Mouse (Mus musculus): Measurements from ENCODE around the gene Slc45a1. TPM values are rescaled to one million over a fixed set of nuclear protein-coding genes. Genes with fewer than 3 reads are reported as not detected.

The Slc45a1 gene
- 39.7 and 44.7 TPM in 2 replicates for polyA plus RNA-seq (2015; fragmentation: Nextera tagmentation; extraction: Ambion mirVana)

DNA sequence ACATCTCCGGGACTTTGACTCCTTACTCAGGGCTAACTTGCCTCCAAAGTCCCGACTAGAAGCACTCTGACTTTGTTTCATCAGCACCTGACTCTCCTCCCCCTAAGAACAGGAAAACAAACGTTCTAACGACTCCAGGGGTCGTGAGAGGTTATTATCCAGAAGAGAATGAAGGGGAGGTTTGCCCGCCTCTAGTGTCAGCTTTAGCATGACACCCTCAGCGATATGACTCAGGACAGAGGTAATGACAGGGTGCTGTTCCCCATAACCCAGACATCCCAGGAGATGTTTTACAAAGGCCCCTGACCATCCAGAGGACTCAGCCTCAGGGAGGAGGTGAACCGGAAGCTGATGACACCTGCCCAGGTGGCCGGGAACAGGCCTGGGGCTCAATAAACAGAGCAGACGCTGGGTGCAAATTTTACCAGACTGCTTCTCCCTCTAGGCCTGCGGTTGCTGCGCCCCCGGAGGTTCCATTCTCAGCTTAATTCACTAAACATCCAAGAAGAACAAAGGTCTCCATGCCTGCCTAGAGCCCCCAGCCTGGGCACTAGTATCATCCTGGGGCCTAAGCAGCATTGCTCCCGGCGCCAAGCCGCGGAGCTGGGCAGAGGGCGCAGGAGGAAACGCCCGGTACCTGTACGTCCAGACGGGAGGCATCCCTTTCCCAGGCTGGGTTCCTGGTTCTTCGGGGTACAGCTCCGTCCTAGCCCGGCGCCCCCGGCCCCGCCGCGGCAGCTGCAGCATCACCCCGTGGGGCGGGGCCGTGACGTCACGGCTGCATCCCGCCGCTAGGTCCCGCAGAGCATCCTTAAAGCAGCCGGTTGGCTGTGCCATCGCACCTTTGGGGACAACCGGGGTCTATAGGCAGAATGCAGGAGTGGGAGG lies at the start of gene Slc45a1:
Gene Slc45a1, minus strand, starts transcription at position 785 of the 888 bp plus-strand sequence.
- H3K4me2 ChIP-seq (ENCODE audit: low read length), result peak within 1 kb of the TSS; percentile 77
- peak; percentile 59 for ATAC-seq
- H3K36me3 ChIP-seq (ENCODE audit: control insufficient read depth, insufficient read depth, low read length), result no peaks in the 10 kb centered on the region
- H3K9ac ChIP-seq (ENCODE audit: low read depth, low read length), result peak within 1 kb of the TSS; percentile 84
- H3K27ac ChIP-seq (ENCODE audit: low read length), result peak within 1 kb of the TSS; percentile 62
- H3K4me3 ChIP-seq (ENCODE audit: low read depth, low read length), result peak within 1 kb of the TSS; percentile 66
- H3K4me1 ChIP-seq (ENCODE audit: control insufficient read depth, insufficient read depth, low read length), result peaks cover 11% of the 10 kb centered on the region
- WGBS, result 5% methylated on average over 41 of the region's 41 CpGs
- no peaks in the 10 kb centered on the region for H3K9me3 ChIP-seq (replicated peaks; ENCODE audit: control insufficient read depth, low read length, poor library complexity, severe bottlenecking)
- H3K27me3 ChIP-seq (ENCODE audit: control insufficient read depth, insufficient read depth, low read depth, low read length), result peaks cover 7% of the 10 kb centered on the region

DNA sequence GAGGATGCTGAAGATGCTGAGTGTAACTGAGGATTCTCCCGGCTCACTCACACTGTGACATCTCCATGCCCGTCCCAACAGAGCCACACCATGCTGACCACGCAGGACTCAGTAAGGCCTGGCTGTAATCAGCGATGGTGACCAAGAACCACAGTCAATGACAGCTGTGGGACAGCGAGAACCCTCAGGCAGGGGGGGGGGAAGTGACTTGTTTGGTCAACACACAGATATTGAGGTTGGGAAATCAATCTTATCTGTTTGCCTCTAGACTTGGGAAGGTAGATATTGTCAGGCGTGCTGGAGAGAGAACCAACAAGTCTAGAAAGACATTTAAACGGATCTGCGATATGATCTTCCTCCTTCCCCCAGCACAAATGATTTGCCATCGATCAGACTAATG lies 48.9 kb upstream of the Slc45a1 start:
- H3K4me1 ChIP-seq (ENCODE audit: control insufficient read depth, insufficient read depth, low read length), result no peaks in the 10 kb centered on the region
- H3K9ac ChIP-seq (ENCODE audit: low read depth, low read length), result no peak overlapping the region
- H3K9me3 ChIP-seq (replicated peaks; ENCODE audit: control insufficient read depth, low read length, poor library complexity, severe bottlenecking), result no peaks in the 10 kb centered on the region; the same call in 1 of the 2 replicates
- H3K4me3 ChIP-seq (ENCODE audit: low read depth, low read length), result no peak overlapping the region
- no peak overlapping the region for H3K27ac ChIP-seq (ENCODE audit: low read length)
- no peak for ATAC-seq
- WGBS, result 96% methylated on average over 9 of the region's 9 CpGs
- no peak overlapping the region for H3K4me2 ChIP-seq (ENCODE audit: low read length)
- no peaks in the 10 kb centered on the region for H3K36me3 ChIP-seq (ENCODE audit: control insufficient read depth, insufficient read depth, low read length)
- H3K27me3 ChIP-seq (ENCODE audit: control insufficient read depth, insufficient read depth, low read depth, low read length), result no peaks in the 10 kb centered on the region; the same call in 1 of the 2 replicates

DNA sequence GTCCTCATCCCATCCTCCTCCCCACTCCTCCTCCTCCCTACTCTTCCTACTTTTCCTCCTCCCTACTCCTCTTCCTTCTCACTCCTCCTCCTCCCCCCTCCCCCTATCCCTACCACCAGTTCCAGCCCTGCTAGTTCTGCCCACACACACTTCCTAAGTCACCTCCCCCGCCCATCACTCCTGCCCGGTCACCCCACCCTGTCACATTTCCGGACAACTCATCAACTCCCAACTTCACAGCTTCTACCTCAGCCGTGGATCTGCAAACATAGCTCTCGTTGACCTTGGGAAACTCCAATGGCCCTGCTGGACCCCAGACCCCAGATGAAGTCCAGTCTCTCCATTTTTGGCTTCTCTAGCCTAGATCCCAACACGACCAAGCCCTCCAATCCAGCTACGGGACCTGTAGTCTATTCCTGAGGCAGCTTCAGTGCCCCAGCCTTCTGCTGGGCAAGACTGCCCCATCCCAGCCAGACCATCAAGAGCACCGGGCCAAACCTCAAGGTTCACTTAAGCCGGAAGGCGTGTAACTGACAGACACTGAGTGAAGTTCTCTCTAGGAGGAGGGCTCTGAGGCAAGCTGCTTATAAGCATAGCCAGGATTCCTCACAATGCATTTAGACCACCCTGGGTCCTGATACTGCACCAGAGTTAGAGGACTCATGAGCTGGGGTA lies 42.6 kb upstream of the Slc45a1 start:
- Histone ChIP-seq H3K9ac (ENCODE audit: low read depth, low read length) (no peak overlapping the region), H3K27me3 (ENCODE audit: control insufficient read depth, insufficient read depth, low read depth, low read length) (no peaks in the 10 kb centered on the region), H3K4me1 (ENCODE audit: control insufficient read depth, insufficient read depth, low read length) (no peaks in the 10 kb centered on the region), H3K36me3 (ENCODE audit: control insufficient read depth, insufficient read depth, low read length) (no peaks in the 10 kb centered on the region), H3K27ac (ENCODE audit: low read length) (no peak overlapping the region), H3K4me3 (ENCODE audit: low read depth, low read length) (no peak overlapping the region), H3K9me3 (replicated peaks; ENCODE audit: control insufficient read depth, low read length, poor library complexity, severe bottlenecking) (no peaks in the 10 kb centered on the region), H3K4me2 (ENCODE audit: low read length) (no peak overlapping the region)
- no peak for ATAC-seq
- WGBS, result 82% methylated on average over 10 of the region's 10 CpGs

DNA sequence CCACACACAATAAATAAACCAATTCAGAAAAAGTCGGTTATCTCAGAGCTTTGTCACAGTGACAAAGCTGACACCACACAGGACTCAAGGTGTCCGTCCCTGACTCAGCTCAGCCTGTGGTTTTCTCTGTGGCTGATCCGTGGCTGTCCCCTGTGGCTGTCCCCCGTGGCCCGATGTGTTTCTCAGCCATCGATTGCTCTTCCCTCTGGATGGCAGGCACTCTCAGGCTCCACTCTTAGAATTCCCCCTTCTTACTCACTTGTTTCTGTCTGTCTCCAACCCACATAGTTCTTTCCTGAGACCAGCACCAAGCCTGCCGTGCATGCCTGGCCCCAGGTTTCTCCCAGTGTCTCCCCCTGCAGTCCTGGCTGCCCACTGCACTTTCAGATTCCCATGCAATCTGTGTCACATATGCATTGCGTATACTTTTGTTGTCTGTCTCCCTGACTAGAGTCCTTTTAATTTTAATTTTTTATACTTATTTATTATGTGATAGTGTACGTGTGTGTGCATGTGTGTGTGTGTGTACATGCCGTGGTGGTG lies 41.0 kb upstream of the Slc45a1 start:
- Histone ChIP-seq H3K4me3 (ENCODE audit: low read depth, low read length) (no peak overlapping the region), H3K4me1 (ENCODE audit: control insufficient read depth, insufficient read depth, low read length) (no peaks in the 10 kb centered on the region), H3K9me3 (replicated peaks; ENCODE audit: control insufficient read depth, low read length, poor library complexity, severe bottlenecking) (no peaks in the 10 kb centered on the region), H3K4me2 (ENCODE audit: low read length) (no peak overlapping the region), H3K27me3 (ENCODE audit: control insufficient read depth, insufficient read depth, low read depth, low read length) (no peaks in the 10 kb centered on the region), H3K9ac (ENCODE audit: low read depth, low read length) (no peak overlapping the region), H3K36me3 (ENCODE audit: control insufficient read depth, insufficient read depth, low read length) (no peaks in the 10 kb centered on the region), H3K27ac (ENCODE audit: low read length) (no peak overlapping the region)
- WGBS, result 74% methylated on average over 10 of the region's 10 CpGs
- ATAC-seq, result no peak

DNA sequence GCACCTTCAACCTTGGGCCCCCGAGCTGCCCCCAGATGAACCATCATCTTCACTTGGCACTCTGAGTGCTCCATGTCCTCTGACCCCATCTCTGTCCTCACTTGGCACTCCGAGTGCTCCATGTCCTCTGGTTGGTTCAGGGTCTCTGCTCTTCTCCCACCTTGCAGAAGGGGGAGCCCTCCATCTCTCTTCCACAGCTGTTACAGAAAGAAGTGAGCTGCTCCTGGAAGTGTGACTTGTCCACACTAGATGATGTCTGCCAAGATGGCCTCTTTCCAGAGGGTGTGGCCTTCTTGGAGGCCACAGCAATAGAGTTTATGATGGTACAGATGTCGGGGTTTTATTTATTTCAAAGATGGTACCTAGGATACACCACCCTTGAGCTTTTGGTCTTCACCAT lies 38.8 kb upstream of the Slc45a1 start:
- ATAC-seq, result no peak
- Histone ChIP-seq H3K4me3 (ENCODE audit: low read depth, low read length) (no peak overlapping the region), H3K4me1 (ENCODE audit: control insufficient read depth, insufficient read depth, low read length) (no peaks in the 10 kb centered on the region), H3K27ac (ENCODE audit: low read length) (no peak overlapping the region), H3K36me3 (ENCODE audit: control insufficient read depth, insufficient read depth, low read length) (no peaks in the 10 kb centered on the region), H3K27me3 (ENCODE audit: control insufficient read depth, insufficient read depth, low read depth, low read length) (no peaks in the 10 kb centered on the region), H3K9me3 (replicated peaks; ENCODE audit: control insufficient read depth, low read length, poor library complexity, severe bottlenecking) (no peaks in the 10 kb centered on the region), H3K9ac (ENCODE audit: low read depth, low read length) (no peak overlapping the region), H3K4me2 (ENCODE audit: low read length) (no peak overlapping the region)
- 72% methylated on average over 3 of the region's 3 CpGs for WGBS

DNA sequence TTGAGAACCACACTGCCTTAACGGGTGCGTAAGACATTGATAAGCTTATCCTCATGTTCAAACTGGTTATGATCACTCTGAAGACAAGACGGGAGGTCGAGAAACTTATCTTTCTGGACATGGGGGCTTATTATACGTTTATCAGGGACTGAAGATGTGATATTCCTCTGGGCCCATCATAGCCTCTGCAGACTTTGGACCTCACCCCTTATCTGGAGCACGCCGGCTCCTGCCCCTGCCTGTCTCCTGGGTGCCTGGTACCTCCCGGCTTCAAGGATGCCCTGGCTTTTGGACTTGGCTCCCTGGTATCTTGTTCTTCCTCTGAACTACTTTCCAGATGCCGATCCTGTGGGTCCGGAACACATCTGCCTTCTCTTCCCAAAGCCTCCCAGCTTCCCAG lies 37.6 kb upstream of the Slc45a1 start:
- H3K9me3 ChIP-seq (replicated peaks; ENCODE audit: control insufficient read depth, low read length, poor library complexity, severe bottlenecking), result no peaks in the 10 kb centered on the region
- H3K27ac ChIP-seq (ENCODE audit: low read length), result no peak overlapping the region
- H3K4me3 ChIP-seq (ENCODE audit: low read depth, low read length), result no peak overlapping the region
- no peaks in the 10 kb centered on the region for H3K27me3 ChIP-seq (ENCODE audit: control insufficient read depth, insufficient read depth, low read depth, low read length)
- no peak overlapping the region for H3K4me2 ChIP-seq (ENCODE audit: low read length)
- no peaks in the 10 kb centered on the region for H3K4me1 ChIP-seq (ENCODE audit: control insufficient read depth, insufficient read depth, low read length)
- H3K9ac ChIP-seq (ENCODE audit: low read depth, low read length), result no peak overlapping the region
- no peaks in the 10 kb centered on the region for H3K36me3 ChIP-seq (ENCODE audit: control insufficient read depth, insufficient read depth, low read length)
- no peak for ATAC-seq
- WGBS, result 90% methylated on average over 10 of the region's 10 CpGs

DNA sequence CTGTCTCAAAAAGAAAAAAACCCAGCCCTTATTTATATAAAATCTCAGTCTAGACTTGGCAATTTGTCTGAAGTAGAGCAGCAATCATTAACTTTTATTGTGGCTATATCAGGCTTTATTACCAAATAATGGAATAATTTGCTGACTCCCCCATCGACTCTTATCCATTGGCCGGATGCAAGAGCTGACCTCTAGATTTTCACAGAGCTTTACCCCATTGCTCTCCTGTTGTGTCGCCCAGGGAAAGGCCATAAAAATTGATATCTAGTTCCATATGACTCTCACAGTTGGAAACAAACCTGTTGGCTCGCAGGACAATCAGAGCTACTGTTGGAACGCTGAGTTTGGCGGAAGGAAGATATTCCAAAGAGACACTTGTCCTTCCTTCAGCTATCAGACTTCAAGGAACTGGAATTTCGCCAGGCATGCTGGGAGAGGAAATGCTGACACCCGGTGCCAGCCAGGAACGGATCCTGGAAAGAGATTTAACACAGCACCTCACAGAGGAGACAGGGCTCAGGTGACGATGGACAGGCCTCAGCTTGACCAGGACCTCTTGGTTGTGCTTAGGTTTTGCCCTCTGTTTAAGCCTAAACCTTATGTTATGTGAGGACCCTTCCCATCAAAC lies 35.3 kb upstream of the Slc45a1 start:
- Histone ChIP-seq H3K27me3 (ENCODE audit: control insufficient read depth, insufficient read depth, low read depth, low read length) (no peaks in the 10 kb centered on the region), H3K4me2 (ENCODE audit: low read length) (no peak overlapping the region), H3K4me1 (ENCODE audit: control insufficient read depth, insufficient read depth, low read length) (no peaks in the 10 kb centered on the region), H3K4me3 (ENCODE audit: low read depth, low read length) (no peak overlapping the region), H3K9ac (ENCODE audit: low read depth, low read length) (no peak overlapping the region), H3K9me3 (replicated peaks; ENCODE audit: control insufficient read depth, low read length, poor library complexity, severe bottlenecking) (no peaks in the 10 kb centered on the region), H3K27ac (ENCODE audit: low read length) (no peak overlapping the region), H3K36me3 (ENCODE audit: control insufficient read depth, insufficient read depth, low read length) (no peaks in the 10 kb centered on the region)
- 79% methylated on average over 10 of the region's 10 CpGs for WGBS
- ATAC-seq, result no peak

DNA sequence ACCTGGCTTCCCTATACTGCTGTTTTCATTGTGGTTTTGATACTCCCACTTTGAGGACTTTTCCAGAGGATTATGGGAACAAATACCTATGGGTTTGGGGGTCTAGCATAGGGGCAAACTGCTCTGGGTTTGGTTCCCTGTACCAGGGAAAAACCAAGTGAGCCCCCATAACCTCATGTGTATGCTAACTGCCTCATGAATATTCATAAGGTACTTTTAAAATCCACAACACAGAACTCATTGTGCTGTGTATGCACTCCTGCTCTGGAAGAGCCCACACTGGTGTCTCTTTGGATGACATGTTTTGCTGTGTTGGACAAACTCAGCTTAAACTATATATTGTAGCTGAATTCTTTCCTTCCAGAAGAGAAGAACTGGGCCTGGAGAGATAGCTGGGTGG lies 34.6 kb upstream of the Slc45a1 start:
- no peaks in the 10 kb centered on the region for H3K36me3 ChIP-seq (ENCODE audit: control insufficient read depth, insufficient read depth, low read length)

More for the DNA sequence above, 34.6 kb upstream of the Slc45a1 start:
- no peak overlapping the region for H3K4me2 ChIP-seq (ENCODE audit: low read length)
- ATAC-seq, result no peak
- no peak overlapping the region for H3K27ac ChIP-seq (ENCODE audit: low read length)
- H3K4me3 ChIP-seq (ENCODE audit: low read depth, low read length), result no peak overlapping the region
- H3K27me3 ChIP-seq (ENCODE audit: control insufficient read depth, insufficient read depth, low read depth, low read length), result no peaks in the 10 kb centered on the region
- no peak overlapping the region for H3K9ac ChIP-seq (ENCODE audit: low read depth, low read length)
- no peaks in the 10 kb centered on the region for H3K9me3 ChIP-seq (replicated peaks; ENCODE audit: control insufficient read depth, low read length, poor library complexity, severe bottlenecking)
- H3K4me1 ChIP-seq (ENCODE audit: control insufficient read depth, insufficient read depth, low read length), result no peaks in the 10 kb centered on the region

Measured in midbrain, embryonic 16.5 days (tissue).